Mouse (Mus musculus) heart, embryonic 11.5 days (tissue): ENCODE results near the gene Mettl1. TPM values are rescaled to one million over a fixed set of nuclear protein-coding genes. Genes with fewer than 3 reads are reported as not detected.

Experiments
- ATAC-seq: fragments of 200-750 bp; cut with Nextera tagmentation; replicated peaks from 2 replicates; pipeline ENCODE4 v1.8.0; 2017; ENCODE audit warnings: moderate library complexity; ENCODE audit not compliant: insufficient number of reproducible peaks, low FRiP score, low TSS enrichment
- H3K27ac ChIP-seq: fragments of 300-500 bp; sonication (generic); 2 replicates; pipeline ENCODE4 v1.5.1; 2014; ENCODE audit warnings: mild to moderate bottlenecking, low read depth, low read length
- H3K27me3 ChIP-seq: fragments of 300-500 bp; sonication (generic); 2 replicates; pipeline ENCODE4 v1.6.1; 2014; ENCODE audit warnings: mild to moderate bottlenecking, low read length, mixed read lengths; ENCODE audit not compliant: control insufficient read depth, insufficient read depth
- H3K36me3 ChIP-seq: fragments of 300-500 bp; sonication (generic); 2 replicates; pipeline ENCODE4 v1.6.1; 2014; ENCODE audit warnings: mild to moderate bottlenecking, low read length, moderate library complexity, mixed read lengths; ENCODE audit not compliant: control insufficient read depth, insufficient read depth
- H3K4me1 ChIP-seq: fragments of 300-500 bp; sonication (generic); 2 replicates; pipeline ENCODE4 v1.6.1; 2014; ENCODE audit warnings: low read length; ENCODE audit not compliant: control insufficient read depth, insufficient read depth
- H3K4me2 ChIP-seq: fragments of 300-500 bp; sonication (generic); 2 replicates; pipeline ENCODE4 v1.6.1; 2014; ENCODE audit warnings: mild to moderate bottlenecking, moderate library complexity
- H3K4me3 ChIP-seq: fragments of 300-500 bp; sonication (generic); 2 replicates; pipeline ENCODE4 v1.5.1; 2014; ENCODE audit warnings: low read depth, low read length
- H3K9ac ChIP-seq: fragments of 300-500 bp; sonication (generic); 2 replicates; pipeline ENCODE4 v1.6.1; 2014; ENCODE audit warnings: mild to moderate bottlenecking, low read depth, low read length, moderate library complexity
- H3K9me3 ChIP-seq: fragments of 300-500 bp; sonication (generic); replicated peaks from 2 replicates; pipeline ENCODE4 v1.6.1; 2016; ENCODE audit warnings: low read length; ENCODE audit not compliant: control insufficient read depth
- WGBS: fragments of 180-500 bp; shearing (Covaris S2); extraction: QIAGEN DNeasy Blood & Tissue Kit; methylation state at CpG from one replicate; pipeline ENCODE4 v1.1.7; 2014; ENCODE audit not compliant: insufficient replicate concordance; 5-methylcytosine and 5-hydroxymethylcytosine counted together
- polyA plus RNA-seq: library from polyadenylated mRNA; unstranded; fragments of >200 nt; fragmentation: Nextera tagmentation; extraction: Ambion mirVana; gene quantifications from 2 replicates; pipeline ENCODE4 v1.2.1, GENCODE M21; 2014

Gene Mettl1
- polyA plus RNA-seq, 1 experiment from 2014 or later = 43.3 TPM

DNA sequence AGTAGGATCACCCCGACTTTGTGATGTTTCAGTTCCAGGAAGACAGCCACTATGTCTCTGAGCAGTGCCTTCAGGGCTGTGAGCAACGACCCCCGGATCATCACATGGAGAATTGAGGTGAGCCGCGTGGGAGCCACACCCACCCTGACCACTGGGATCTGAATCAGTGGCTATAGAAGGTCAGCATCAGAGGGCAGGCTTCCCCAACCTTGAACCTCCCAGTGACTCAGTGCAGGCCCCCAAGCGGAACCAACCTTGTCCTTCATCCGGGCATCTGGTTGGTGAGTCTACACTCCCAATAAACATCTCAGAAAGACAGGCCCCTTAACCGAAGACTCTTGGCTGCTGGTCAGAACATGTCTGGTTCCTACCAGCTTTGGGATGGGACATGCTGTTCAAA, 37.9 kb upstream of the Mettl1 start:
- Histone ChIP-seq H3K9ac (no peak overlapping the region), H3K27me3 (no peaks in the 10 kb centered on the region), H3K9me3 (no peaks in the 10 kb centered on the region), H3K4me2 (no peak overlapping the region), H3K4me1 (no peaks in the 10 kb centered on the region), H3K4me3 (no peak overlapping the region), H3K27ac (no peak overlapping the region), H3K36me3 (peaks cover 10% of the 10 kb centered on the region)
- 83% methylated on average over 8 of the region's 8 CpGs for WGBS
- no peak for ATAC-seq

DNA sequence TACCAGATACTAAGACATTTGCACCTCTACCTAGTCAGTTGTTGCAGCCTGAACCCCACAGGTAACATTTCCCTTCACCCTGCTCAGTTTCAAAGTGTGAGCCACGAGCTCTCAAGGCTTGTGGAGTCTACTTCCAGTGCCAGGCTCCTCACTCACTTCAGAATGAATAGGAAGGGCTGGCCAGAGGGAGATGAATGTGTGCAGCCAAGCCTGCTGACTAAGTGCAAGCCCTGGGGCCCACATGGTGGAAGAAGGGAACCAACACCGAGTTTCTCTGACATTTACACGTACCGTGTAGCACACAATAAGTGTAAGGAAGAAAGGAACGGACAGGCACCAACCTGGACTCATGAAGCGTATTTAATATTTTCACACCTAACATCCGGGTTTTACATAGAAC, 37.4 kb upstream of the Mettl1 start:
- Histone ChIP-seq H3K36me3 (peaks cover 5% of the 10 kb centered on the region), H3K27ac (no peak overlapping the region), H3K9me3 (no peaks in the 10 kb centered on the region), H3K4me1 (no peaks in the 10 kb centered on the region), H3K27me3 (no peaks in the 10 kb centered on the region), H3K4me3 (no peak overlapping the region), H3K9ac (no peak overlapping the region), H3K4me2 (no peak overlapping the region)
- no peak for ATAC-seq
- 80% methylated on average over 7 of the region's 7 CpGs for WGBS

DNA sequence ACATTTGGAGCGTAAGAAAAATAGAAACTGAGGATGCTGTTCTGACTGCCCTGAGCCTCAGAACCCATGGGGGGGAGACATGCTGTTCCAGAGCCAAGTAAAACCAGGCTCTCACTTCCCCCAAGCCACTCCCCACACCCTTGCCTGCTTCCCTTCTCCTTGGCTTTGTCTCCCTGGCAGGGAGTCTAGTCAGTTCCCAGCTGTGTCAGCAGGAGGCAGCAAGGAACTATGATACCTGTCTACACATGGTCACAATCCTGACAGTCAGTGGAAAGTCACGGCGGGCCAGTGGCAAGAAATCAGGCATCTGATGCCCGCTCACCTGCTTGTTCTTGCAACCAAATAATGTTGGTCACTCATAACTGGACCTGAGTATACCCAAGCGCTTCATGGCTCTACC, 24.7 kb upstream of the Mettl1 start:
- Histone ChIP-seq H3K9me3 (no peaks in the 10 kb centered on the region), H3K9ac (no peak overlapping the region), H3K27me3 (no peaks in the 10 kb centered on the region), H3K27ac (no peak overlapping the region), H3K4me3 (no peak overlapping the region), H3K4me2 (no peak overlapping the region), H3K36me3 (0 out of 2 replicates have a peak, but pooled peaks cover 3% of the 10 kb centered on the region), H3K4me1 (no peaks in the 10 kb centered on the region)
- no peak for ATAC-seq
- WGBS = 57% methylated on average over 5 of the region's 5 CpGs

DNA sequence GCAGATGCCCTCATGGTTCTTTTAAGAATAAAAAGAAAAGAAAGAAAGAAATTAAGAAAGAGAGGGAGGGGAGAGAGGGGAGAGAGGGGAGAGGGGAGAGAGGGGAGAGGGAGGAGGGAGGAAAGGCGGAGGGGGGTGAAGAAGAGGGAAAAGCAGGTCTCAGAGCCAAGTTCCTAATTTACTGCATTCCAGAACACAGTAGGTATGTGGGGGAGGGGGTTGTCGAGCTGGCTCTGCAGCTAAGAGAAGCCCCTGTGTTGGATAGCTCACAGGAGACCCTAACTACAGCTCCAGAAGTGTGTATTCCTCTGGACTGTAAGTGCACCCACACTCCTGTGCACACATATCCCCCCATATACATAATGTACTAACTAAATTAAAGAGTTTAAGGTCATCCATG, 24.1 kb upstream of the Mettl1 start:
- Histone ChIP-seq H3K36me3 (0 out of 2 replicates have a peak, but pooled peaks cover 3% of the 10 kb centered on the region), H3K9me3 (no peaks in the 10 kb centered on the region), H3K9ac (no peak overlapping the region), H3K27ac (no peak overlapping the region), H3K4me2 (no peak overlapping the region), H3K4me1 (no peaks in the 10 kb centered on the region), H3K4me3 (no peak overlapping the region), H3K27me3 (no peaks in the 10 kb centered on the region)
- WGBS = 21% methylated on average over 2 of the region's 2 CpGs
- ATAC-seq = no peak

DNA sequence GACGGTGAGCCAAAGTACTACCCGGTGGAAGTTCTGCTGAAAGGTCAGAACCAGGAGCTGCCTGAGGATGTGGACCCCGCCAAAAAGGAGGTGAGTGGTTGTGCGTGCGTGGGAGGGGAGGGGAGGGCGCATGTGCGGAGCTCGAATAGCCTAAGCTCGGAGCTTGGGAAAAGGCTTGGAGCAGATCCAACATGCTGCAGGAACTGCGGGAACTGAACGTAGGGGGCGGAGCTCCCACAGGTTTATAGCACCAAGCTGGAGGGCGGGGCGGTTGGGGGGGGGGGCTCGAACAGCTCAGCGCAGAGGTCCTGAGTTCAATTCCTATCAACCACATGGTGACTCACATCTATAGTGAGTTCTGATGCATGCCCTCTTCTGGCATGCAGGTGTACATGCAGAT, 22.8 kb upstream of the Mettl1 start:
- no peak overlapping the region for H3K4me2 ChIP-seq
- H3K9me3 ChIP-seq = no peaks in the 10 kb centered on the region
- no peaks in the 10 kb centered on the region for H3K27me3 ChIP-seq
- H3K4me1 ChIP-seq = no peaks in the 10 kb centered on the region
- H3K4me3 ChIP-seq = no peak overlapping the region
- peaks cover 7% of the 10 kb centered on the region; the same call in 1 of the 2 replicates for H3K36me3 ChIP-seq
- no peak overlapping the region for H3K27ac ChIP-seq
- no peak overlapping the region for H3K9ac ChIP-seq
- no peak for ATAC-seq
- WGBS = 72% methylated on average over 16 of the region's 16 CpGs

DNA sequence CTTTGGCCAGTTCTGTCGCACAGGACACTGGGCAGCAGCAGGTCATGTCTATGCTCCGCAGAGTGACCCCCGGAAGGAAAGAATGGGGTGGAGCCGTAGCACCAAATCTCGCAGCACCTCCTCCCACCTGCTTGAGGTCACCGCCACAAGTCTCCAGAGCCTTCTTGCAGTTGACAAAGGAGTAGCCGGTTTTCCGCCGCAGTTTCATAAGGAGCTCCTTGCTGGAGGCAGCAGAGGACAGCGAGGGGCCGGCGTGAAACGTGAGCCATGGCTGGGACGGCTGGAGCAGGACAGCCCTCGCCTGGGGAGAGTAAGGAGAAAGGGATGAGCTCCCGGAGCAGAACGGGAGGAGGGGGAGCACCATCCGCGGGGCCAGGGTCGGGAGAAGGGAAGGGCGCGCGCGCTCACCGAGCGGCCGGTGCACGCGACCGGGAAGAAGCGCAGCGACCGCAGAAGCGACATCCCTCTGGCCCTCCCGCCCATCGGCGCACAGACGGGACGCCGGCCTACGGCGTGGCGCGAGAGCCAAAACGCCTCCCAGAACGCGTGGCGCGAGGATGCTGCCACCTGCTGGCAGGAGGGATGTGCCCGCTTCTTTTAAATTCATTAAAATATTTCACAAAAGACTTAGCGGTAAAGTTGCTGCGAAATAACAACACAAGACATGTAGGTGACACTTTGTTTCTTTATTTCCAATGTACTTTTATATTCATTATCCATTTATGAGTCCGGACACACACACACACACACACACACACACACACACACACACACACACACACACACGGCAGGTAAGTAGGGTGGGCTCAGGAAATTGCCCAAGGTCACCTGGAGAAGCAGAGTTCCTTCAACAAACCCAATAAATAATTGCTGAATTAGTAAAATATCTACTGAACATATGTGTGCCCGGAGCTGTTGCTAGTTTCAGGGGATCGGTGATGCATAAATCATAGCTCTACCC, 10.6 kb upstream of the Mettl1 start, which contains the start of gene Tsfm:
TSS of gene Tsfm (minus strand) at position 505 of the 961 bp plus-strand sequence.
- H3K4me3 ChIP-seq = peak within 1 kb of the TSS; percentile 91
- no peaks in the 10 kb centered on the region for H3K9me3 ChIP-seq
- H3K27ac ChIP-seq = peak within 1 kb of the TSS; percentile 86
- peak; percentile 82 for ATAC-seq
- peak within 1 kb of the TSS; percentile 96 for H3K9ac ChIP-seq
- H3K27me3 ChIP-seq = no peaks in the 10 kb centered on the region
- H3K4me2 ChIP-seq = peak within 1 kb of the TSS; percentile 88
- H3K4me1 ChIP-seq = no peaks in the 10 kb centered on the region
- H3K36me3 ChIP-seq = peaks cover 25% of the 10 kb centered on the region
- 6% methylated on average over 56 of the region's 56 CpGs for WGBS

DNA sequence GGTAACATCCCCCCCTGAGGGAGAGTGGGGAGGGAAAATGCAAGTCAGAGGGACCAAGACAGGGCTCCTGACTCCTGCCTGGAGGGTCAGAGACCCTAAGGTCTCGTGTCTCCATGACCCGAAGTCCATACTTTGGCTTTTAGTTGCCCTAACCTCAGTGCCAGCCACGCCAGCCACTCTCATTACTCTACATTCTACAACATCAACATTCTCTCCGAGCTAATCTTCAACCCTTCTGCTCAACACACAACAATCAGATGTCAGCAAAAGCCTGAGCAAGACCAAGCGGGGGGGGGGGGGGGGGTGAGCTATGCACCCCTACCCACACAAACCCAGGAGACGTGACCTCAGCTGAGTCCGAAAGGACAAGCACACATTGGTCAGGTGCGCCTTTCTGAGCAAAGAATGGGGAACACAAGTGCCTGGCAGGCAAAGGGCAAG, 7.9 kb upstream of the Mettl1 start:
- WGBS = 79% methylated on average over 8 of the region's 8 CpGs
- Histone ChIP-seq H3K9ac (no peak overlapping the region), H3K4me1 (no peaks in the 10 kb centered on the region), H3K4me2 (no peak overlapping the region), H3K27me3 (no peaks in the 10 kb centered on the region), H3K4me3 (no peak overlapping the region), H3K27ac (no peak overlapping the region), H3K36me3 (peaks cover 3% of the 10 kb centered on the region), H3K9me3 (no peaks in the 10 kb centered on the region)
- no peak for ATAC-seq

DNA sequence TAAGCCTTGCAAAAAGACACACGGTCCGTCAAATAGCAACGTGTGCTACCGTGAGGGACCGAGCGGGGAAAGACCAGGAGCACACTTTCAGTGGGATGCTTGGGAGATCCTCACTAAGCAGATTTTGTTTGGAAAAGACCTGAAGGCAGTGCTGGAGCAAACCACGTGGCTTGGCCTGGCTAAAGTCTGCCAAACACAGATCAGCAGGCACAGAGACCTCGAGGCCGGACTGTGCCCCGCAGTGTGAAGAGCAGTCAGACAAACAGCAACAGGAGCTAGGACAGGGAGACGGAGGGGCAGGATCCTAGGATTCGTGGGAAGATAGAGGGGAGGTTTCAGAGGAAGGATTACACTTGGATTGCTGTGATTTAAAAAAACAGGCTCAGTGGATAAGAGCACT, 4.9 kb upstream of the Mettl1 start:
- Histone ChIP-seq H3K4me2 (no peak overlapping the region), H3K4me3 (no peak overlapping the region), H3K27ac (no peak overlapping the region), H3K9me3 (no peaks in the 10 kb centered on the region), H3K27me3 (peaks cover 8% of the 10 kb centered on the region), H3K4me1 (no peaks in the 10 kb centered on the region), H3K36me3 (no peaks in the 10 kb centered on the region), H3K9ac (no peak overlapping the region)
- no peak for ATAC-seq
- 75% methylated on average over 12 of the region's 12 CpGs for WGBS
